Mouse (Mus musculus) liver, postnatal 0 days (tissue): Measurements from ENCODE around the gene Catspere2. TPM values are rescaled to one million over a fixed set of nuclear protein-coding genes. Genes with fewer than 3 reads are reported as not detected.
"Not testable (repeated sequence)": the region's sequence is repeated elsewhere in the genome, so short reads cannot be mapped to it uniquely, and the experiment has no call there.

Experiments
- ATAC-seq: fragments of 200-750 bp; cut with Nextera tagmentation; 2 replicates; pipeline ENCODE4 v1.8.0; 2017; ENCODE audit warnings: mild to moderate bottlenecking, moderate library complexity
- DNase-seq: peaks from one replicate; pipeline ENCODE4 v3.0.0-alpha.2; 2016
- H3K27ac ChIP-seq: fragments of 300-500 bp; sonication (generic); 2 replicates; pipeline ENCODE4 v1.5.1; 2014; ENCODE audit warnings: antibody characterized with exemption, moderate library complexity, mild to moderate bottlenecking, low read depth
- H3K27me3 ChIP-seq: fragments of 300-500 bp; sonication (generic); 2 replicates; pipeline ENCODE4 v1.6.1; 2014; ENCODE audit warnings: low read length, control low read depth, mixed read lengths; ENCODE audit not compliant: insufficient read depth
- H3K36me3 ChIP-seq: fragments of 300-500 bp; sonication (generic); replicated peaks from 2 replicates; pipeline ENCODE4 v1.6.1; 2014; ENCODE audit warnings: mild to moderate bottlenecking, control low read depth, low read length, moderate library complexity, mixed read lengths; ENCODE audit not compliant: insufficient read depth
- H3K4me1 ChIP-seq: fragments of 300-500 bp; sonication (generic); 2 replicates; pipeline ENCODE4 v1.6.1; 2014; ENCODE audit warnings: antibody characterized with exemption, mild to moderate bottlenecking, control low read depth; ENCODE audit not compliant: insufficient read depth
- H3K4me2 ChIP-seq: fragments of 300-500 bp; sonication (generic); 2 replicates; pipeline ENCODE4 v1.6.1; 2014; ENCODE audit warnings: low read depth, mild to moderate bottlenecking, low read length, moderate library complexity, mixed read lengths
- H3K4me3 ChIP-seq: fragments of 300-500 bp; sonication (generic); 2 replicates; pipeline ENCODE4 v1.5.1; 2014; ENCODE audit warnings: low read depth, low read length
- H3K9ac ChIP-seq: fragments of 300-500 bp; sonication (generic); replicated peaks from 2 replicates; pipeline ENCODE4 v1.6.1; 2014; ENCODE audit warnings: mild to moderate bottlenecking, moderate library complexity
- H3K9me3 ChIP-seq: fragments of 300-500 bp; sonication (generic); 2 replicates; pipeline ENCODE4 v1.6.1; 2016; ENCODE audit warnings: mild to moderate bottlenecking, control low read depth, low read length, mixed read lengths
- CTCF ChIP-seq: sonication (generic); IDR thresholded peaks from 2 replicates; pipeline ENCODE4 v1.5.1; 2016; ENCODE audit warnings: antibody characterized with exemption, low read depth
- EP300 ChIP-seq: IDR thresholded peaks from 2 replicates; pipeline ENCODE4 v1.6.1; 2016; ENCODE audit warnings: antibody characterized with exemption, low read depth, mild to moderate bottlenecking
- WGBS: fragments of 180-500 bp; shearing (Covaris S2); extraction: QIAGEN DNeasy Blood & Tissue Kit; methylation state at CpG from one replicate; pipeline ENCODE4 v1.1.7; 2014; ENCODE audit not compliant: insufficient replicate concordance; 5-methylcytosine and 5-hydroxymethylcytosine counted together
- polyA plus RNA-seq: library from polyadenylated mRNA; unstranded; fragments of >200 nt; fragmentation: Nextera tagmentation; extraction: Ambion mirVana; gene quantifications from 2 replicates; pipeline ENCODE4 v1.2.1, GENCODE M21; 2015

Gene Catspere2
- polyA plus RNA-seq, result 0.05 and 0.07 TPM in 2 replicates

- not testable (repeated sequence) for H3K36me3 ChIP-seq, H3K27me3 ChIP-seq, H3K4me1 ChIP-seq, H3K9me3 ChIP-seq
- 0 out of 2 replicates have a peak, but pooled peaks have one; percentile 33 for TF ChIP-seq CTCF
- DNase-seq, result peak; percentile 90
- H3K4me2 ChIP-seq, result peak within 1 kb of the TSS; percentile 77
- H3K9ac ChIP-seq, result peak within 1 kb of the TSS; percentile 51
- H3K4me3 ChIP-seq, result peak within 1 kb of the TSS; percentile 62
- H3K27ac ChIP-seq, result peak within 1 kb of the TSS; percentile 55; the same call in 1 of the 2 replicates
- WGBS, result 2% methylated on average over 21 of the region's 21 CpGs
- ATAC-seq, result peak; percentile 98
Observed at GRCm38 (mm10) chr1:177983024-177983450, at the start of gene Catspere2. Catspere2 (plus strand) TSS chr1:177983423.

GRCm38 (mm10) chr1:177940422-177940977, 42.7 kb upstream of the Catspere2 start:
- not testable (repeated sequence) for DNase-seq, H3K4me3 ChIP-seq, H3K4me1 ChIP-seq, H3K9ac ChIP-seq, H3K4me2 ChIP-seq, ATAC-seq, H3K9me3 ChIP-seq, H3K27ac ChIP-seq, H3K27me3 ChIP-seq, H3K36me3 ChIP-seq
- WGBS, result 2% methylated on average over 3 of the region's 4 CpGs
- peak; percentile 53 for TF ChIP-seq CTCF

GRCm38 (mm10) chr1:177981276-177981675, 1.9 kb upstream of the Catspere2 start:
- H3K9me3 ChIP-seq, result no peaks in the 10 kb centered on the region
- H3K27ac ChIP-seq, result no peak overlapping the region
- ATAC-seq, result no peak
- H3K27me3 ChIP-seq, result no peaks in the 10 kb centered on the region
- peaks cover 4% of the 10 kb centered on the region for H3K4me1 ChIP-seq
- TF ChIP-seq CTCF (no peak), EP300 (no peak)
- no peak for DNase-seq
- 80% methylated on average over 1 of the region's 1 CpGs for whole genome bisulfite sequencing
- H3K4me3 ChIP-seq, result no peak overlapping the region
- no peaks in the 10 kb centered on the region for H3K36me3 ChIP-seq
- no peak overlapping the region for H3K4me2 ChIP-seq
- no peak overlapping the region for H3K9ac ChIP-seq

GRCm38 (mm10) chr1:177983582-177983981, 359 bp downstream of the Catspere2 start:
- WGBS, result no CpG with 5 or more reads among the region's 41 CpGs
- DNase-seq, H3K36me3 ChIP-seq, H3K9me3 ChIP-seq, H3K4me1 ChIP-seq, H3K27me3 ChIP-seq: not testable (repeated sequence)
- Histone ChIP-seq H3K4me2 (peak overlapping the region; percentile 77), H3K4me3 (peak overlapping the region; percentile 62), H3K9ac (peak overlapping the region; percentile 51), H3K27ac (peak overlapping the region; percentile 55; the same call in 1 of the 2 replicates)
- peak; percentile 24 for ATAC-seq

GRCm38 (mm10) chr1:177984206-177984605, 983 bp downstream of the Catspere2 start:
- Histone ChIP-seq H3K4me3 (no peak overlapping the region), H3K9ac (no peak overlapping the region)

GRCm38 (mm10) chr1:177987476-177987875, 4.3 kb downstream of the Catspere2 start:
- not testable (repeated sequence) for DNase-seq, H3K9ac ChIP-seq, H3K4me1 ChIP-seq, H3K9me3 ChIP-seq, ATAC-seq, H3K36me3 ChIP-seq, H3K27me3 ChIP-seq, H3K4me3 ChIP-seq, H3K4me2 ChIP-seq, H3K27ac ChIP-seq
- WGBS, result 94% methylated on average over 1 of the region's 1 CpGs

More at GRCm38 (mm10) chr1:177984206-177984605, 983 bp downstream of the Catspere2 start:
- Histone ChIP-seq H3K36me3 (no peaks in the 10 kb centered on the region), H3K4me1 (peaks cover 4% of the 10 kb centered on the region), H3K4me2 (peak overlapping the region; percentile 52), H3K27me3 (no peaks in the 10 kb centered on the region), H3K9me3 (no peaks in the 10 kb centered on the region), H3K27ac (no peak overlapping the region)
- ATAC-seq, result no peak
- TF ChIP-seq EP300 (no peak), CTCF (no peak)
- no peak for DNase-seq
- 62% methylated on average over 9 of the region's 9 CpGs for WGBS

GRCm38 (mm10) chr1:178072798-178073197, 89.6 kb downstream of the Catspere2 start:
- peak; percentile 22 for DNase-seq

GRCm38 (mm10) chr1:178097865-178098264, 114.6 kb downstream of the Catspere2 start:
- not testable (repeated sequence) for ATAC-seq, H3K36me3 ChIP-seq, DNase-seq, H3K9me3 ChIP-seq, H3K9ac ChIP-seq, H3K4me3 ChIP-seq, H3K4me2 ChIP-seq, H3K27me3 ChIP-seq, H3K4me1 ChIP-seq, H3K27ac ChIP-seq

More at GRCm38 (mm10) chr1:178072798-178073197, 89.6 kb downstream of the Catspere2 start:
- H3K4me1 ChIP-seq, H3K36me3 ChIP-seq, H3K27me3 ChIP-seq, H3K27ac ChIP-seq, H3K9ac ChIP-seq, H3K9me3 ChIP-seq, H3K4me3 ChIP-seq, H3K4me2 ChIP-seq, ATAC-seq: not testable (repeated sequence)
- TF ChIP-seq CTCF, result peak; percentile 37
- 59% methylated on average over 4 of the region's 4 CpGs for WGBS

GRCm38 (mm10) chr1:178108514-178108913, 125.3 kb downstream of the Catspere2 start:
- not testable (repeated sequence) for H3K27ac ChIP-seq, H3K4me3 ChIP-seq, H3K4me2 ChIP-seq, DNase-seq, H3K27me3 ChIP-seq, H3K4me1 ChIP-seq, H3K36me3 ChIP-seq, H3K9me3 ChIP-seq, H3K9ac ChIP-seq
- ATAC-seq, result peak; percentile 54
- 52% methylated on average over 1 of the region's 1 CpGs for WGBS
